Mouse (Mus musculus) adrenal gland, postnatal 25 days (tissue): ENCODE measurements around the gene Nt5c. TPM values are rescaled to one million over a fixed set of nuclear protein-coding genes. Genes with fewer than 3 reads are reported as not detected.
"Not testable (repeated sequence)": the region's sequence is repeated elsewhere in the genome, so short reads cannot be mapped to it uniquely, and the experiment has no call there.

Source experiments
- DNase-seq: peaks from one replicate; pipeline ENCODE4 v3.0.0; 2021; ENCODE audit warnings: mixed read lengths
- long read RNA-seq: library from polyadenylated mRNA; stranded (forward); transcript quantifications from one replicate; pipeline ENCODE4 v2.0.0, GENCODE M21; 2021
- total RNA-seq: library from RNA; stranded (reverse); gene quantifications from 2 replicates; pipeline ENCODE4 v1.2.3, GENCODE M21; 2021

Nt5c gene
- total RNA-seq = 131 and 151 TPM in 2 replicates
- long read RNA-seq, transcript Nt5c-201 (5 exons, 858 nt) = major isoform, 45 of 72 reads
- long read RNA-seq, transcript Nt5c-204 (2 exons, 395 nt) = minor isoform, 5 of 72 reads
- long read RNA-seq, partial matches to known transcripts = 6 of 72 reads
- long read RNA-seq, other reads (novel, unspliced or antisense) = 12 of 72 reads

DNA sequence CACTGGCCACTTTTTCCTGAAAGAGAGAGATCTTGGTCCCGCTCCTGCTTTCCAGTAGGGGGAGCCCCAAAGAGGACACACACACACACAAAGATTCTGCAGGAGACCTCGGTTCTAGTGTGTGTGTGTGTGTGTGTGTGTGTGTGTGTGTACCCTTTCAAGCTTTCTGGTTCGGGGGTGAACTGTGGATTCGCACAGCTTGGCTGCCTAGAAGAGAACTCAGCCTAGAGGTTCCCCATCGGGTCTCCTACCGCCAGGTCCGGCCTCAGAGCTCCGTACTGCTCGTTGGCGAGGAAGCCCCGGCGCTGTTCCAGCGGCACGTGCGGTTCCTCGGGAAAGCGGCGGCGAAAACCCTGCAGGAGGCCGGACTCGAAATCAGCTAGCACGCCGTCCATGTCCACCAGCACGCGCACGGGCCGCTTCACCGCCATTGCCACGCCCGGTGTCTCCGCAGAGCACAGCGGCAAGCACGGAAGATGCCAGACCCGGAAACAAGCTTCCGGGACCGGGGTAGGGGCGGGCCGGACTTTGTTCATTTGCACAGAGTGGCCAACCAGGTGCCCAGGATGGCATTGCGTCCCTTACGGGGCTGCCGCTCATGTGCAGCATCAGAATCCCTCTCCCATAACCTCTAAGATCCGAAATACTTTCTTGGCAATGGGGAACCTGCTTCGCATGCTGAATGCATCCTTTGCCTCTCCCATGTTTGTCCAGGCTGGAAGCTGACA lies at the start of gene Nt5c:
TSS of gene Nt5c (minus strand) at position 507 of the 728 bp plus-strand sequence.
- peak; percentile 83 for DNase-seq

DNA sequence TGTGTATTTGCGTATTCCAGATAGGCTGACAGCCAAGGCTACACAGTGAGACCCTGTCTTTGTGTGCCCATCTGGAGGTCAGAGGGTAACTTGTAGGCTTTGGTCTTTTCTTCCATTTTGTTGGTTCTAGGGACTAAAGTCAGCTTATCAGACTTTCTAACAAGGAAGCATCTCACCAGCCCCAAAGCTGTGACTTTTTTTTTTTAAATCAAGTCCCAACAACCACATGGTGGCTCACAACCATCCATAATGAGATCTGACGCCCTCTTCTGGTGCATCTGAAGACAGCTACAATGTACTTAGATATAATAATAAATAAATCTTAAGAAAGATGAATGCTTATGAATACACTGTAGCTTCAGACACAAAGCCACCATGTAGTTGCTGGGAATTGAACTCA lies 46.4 kb upstream of the Nt5c start:
- DNase-seq = no peak

DNA sequence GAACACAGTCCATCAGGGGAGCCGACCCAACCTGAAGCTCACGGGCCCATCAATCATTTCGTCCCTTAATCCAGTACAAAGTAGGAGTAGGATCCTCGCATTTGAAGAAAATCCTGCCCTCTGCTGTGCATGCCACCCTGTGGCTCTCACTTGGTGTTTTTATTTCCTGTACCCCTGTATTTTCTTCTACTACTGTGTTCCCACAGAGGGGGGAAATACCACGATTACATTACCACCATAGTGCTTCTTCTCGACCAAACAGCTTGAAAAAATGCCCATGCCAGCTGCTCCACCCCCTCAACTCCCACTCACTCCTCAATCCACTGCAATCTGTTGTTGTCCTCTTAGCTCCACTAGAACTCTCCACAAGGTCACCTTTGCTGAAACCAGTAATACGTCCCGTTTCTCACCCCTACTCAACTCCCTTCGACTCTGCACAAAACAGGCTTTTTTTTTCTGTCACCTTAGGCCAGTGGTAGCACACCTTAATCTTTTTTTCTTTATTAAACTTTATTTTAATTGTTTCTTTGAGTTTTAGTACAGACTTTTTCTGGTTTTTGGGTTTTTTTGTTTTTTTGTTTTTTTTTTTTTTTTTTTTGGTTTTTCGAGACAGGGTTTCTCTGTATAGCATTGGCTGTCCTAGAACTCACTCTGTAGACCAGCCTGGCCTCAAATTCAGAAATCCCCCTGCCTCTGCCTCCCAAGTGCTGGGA lies 45.4 kb upstream of the Nt5c start:
- DNase-seq = no peak

DNA sequence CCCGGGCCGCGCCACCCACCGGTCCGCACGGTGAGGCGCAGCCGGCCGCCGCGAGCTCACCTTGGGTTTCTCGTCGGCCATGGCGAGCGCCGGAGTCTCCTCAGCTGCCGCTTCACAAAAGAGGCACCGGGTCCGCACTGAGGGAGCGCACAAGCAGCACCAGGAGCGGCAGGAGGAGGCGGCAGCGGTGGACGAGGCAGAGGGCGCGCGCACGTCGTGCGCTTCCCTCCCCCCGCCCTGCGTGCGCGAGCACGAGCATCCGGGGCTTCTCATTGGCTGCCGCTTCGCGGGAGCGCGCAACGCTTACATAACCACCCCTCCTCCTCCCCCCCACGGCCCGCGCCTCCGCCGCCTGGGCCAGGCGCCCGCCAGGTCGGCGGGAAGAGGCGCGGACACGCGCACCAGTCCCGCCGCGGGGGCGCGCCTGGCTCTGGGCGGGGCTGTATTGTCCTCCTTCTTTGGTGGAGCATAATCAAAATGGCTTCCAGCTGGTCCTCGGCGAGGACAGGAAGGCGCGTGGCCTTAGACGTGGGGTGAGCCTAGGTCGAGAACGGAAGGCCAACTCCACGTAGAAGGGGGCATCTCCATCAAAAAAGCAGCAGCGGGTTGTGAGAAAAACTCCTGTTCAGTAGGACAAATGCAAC lies 44.5 kb upstream of the Nt5c start, which contains the start of gene Sumo2:
TSS of gene Sumo2 (minus strand) at position 239 of the 644 bp plus-strand sequence.
- peak; percentile 98 for DNase-seq

DNA sequence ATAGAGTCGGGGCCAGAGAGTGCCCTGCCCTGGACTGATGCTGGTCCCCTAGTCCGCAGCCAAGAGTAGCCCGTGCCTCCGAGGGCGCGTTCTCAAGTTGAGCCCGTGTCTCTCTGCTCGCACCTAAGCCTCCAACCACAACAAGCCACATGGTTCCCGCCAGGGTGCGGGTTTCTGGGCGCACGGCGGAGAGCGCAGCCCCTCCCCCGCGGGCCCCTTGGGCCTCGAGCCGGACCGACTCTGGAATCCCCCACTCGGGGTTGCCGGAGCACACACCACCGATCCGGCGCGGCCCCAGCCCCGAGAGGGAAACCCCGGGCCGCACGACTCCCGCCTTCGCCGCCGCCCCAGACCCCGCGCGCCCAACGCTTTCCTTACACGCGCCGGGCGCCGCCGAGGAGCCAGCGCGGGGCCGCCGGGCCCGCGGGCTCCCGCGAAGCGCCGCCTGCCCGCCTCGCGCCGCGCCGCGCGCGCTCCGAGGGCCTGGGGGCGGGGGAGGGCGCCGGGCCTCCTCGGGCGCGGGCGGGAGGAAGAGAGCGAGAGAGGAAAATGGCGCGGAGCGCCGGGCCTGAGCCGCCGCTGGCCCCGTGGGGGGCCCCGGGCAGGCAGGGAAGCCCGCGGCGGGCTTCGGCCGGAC lies 43.9 kb upstream of the Nt5c start:
- peak; percentile 72 for DNase-seq

DNA sequence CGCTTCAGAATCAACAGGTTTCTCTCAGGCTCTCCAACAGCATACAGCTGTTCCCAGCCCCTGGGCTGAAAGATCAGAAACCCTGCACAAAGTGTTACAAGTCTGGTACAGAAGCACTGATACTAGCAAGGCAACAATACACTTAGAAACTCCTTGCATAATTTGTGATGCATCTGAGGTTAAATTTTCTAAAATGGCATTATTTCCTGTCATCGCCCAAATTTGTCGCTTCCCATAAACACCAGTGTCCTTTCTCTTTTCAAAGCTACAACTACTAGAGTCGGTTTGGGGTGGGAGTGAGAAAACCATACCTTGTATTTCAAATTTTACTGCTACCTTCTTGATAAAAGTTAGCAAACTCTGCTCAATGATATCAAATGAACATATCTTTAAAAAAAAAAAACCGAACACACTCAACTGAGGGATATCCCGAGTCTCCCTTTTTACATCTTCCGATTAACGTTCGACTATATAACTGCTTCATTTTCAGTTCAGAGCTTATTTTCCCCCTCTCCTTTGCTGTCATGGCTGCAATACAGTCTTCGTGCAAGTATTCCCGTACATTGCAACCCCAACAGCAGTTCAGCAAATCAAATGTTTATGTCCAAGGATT lies 43.2 kb upstream of the Nt5c start:
- DNase-seq = no peak

DNA sequence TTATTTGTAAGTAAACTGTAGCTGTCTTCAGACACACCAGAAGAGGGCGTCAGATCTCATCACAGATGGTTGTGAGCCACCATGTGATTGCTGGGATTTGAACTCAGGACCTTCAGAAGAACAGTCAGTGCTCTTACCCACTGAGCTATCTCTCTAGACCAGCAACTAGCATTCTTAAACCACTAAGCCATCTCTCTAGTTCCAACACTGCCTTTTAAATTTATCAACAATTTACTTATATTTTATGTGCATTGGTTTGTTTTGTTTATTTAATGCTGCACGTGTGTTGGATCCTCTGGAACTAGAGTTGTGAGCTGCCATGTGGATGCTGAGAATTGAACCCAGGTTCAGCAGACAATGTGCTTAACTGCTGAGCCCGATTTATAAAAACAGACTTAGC lies 34.8 kb upstream of the Nt5c start:
- not testable (repeated sequence) for DNase-seq

DNA sequence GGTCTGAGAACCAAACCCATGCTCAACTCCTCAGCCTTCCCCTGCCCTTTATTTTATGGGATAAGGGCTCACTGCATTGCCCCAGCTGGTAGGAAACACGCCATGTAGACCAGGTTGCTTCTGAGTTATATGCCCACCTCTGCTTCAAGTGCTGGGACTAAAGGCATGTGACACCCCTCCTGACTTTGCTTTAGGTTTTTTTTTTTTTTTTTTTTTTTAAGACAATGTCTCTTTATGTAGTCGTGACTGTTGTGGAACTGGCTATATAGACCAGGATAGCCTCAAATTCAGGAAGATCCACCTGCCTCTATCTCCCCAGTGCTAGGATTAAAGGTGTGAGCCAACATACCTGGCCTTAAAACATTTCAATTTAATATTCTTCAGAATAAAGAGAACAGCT lies 31.0 kb upstream of the Nt5c start:
- DNase-seq = no peak

DNA sequence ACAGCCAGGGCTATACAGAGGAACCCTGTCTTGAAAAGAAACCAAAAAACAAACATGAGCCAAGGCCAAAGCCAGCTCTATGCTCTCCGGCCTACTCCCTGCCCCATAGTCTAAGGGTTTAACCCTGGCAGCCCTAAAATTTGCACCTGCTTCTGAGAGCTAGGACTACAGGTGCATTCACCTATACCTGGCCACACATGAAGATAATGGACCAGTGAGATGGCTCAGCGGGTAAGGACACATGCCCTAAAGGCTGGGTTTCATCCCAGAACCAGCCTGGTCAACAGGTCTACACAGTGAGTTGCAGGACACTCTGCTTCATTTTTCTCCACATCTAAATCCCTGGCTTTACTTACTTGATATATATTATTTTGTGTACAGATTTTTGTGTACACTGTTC lies 30.6 kb upstream of the Nt5c start:
- no peak for DNase-seq

DNA sequence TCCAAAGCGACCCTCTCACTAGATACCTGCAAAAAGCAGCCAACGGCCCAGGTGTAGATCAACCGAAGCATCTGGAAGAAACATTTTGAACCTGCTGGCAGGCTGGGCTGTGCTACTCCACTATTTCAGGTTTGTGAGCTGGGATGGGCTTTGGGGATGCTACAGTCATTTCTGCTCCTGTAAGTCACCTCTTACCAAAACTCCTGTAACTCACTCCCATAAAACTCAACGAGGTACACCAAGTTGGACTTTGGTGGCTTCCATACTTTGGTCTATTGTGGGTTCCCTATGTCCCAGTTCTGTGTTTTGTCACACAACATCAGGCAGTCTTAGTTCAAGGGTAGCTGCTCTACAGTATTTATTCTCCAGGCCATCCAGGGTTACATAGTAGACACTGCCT lies 29.4 kb upstream of the Nt5c start:
- DNase-seq = no peak

DNA sequence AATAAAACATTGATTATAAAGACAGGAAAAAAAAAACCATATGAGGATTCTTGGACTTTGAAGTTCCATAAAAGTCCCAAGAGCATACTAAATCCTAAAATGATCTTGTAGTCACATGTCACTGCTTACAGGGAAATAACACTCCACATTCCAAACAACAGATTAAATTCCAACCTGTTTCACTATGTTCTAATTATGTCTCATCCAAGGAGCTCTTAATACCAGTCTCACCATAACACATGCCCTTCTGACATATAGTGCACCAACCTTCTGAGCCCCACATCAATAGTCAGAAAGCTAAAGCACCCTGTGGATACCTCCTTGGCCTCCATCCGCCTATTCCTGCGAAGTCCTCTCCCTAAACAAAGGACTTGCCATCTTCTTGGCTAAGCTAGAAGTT lies 28.6 kb upstream of the Nt5c start:
- DNase-seq = no peak

DNA sequence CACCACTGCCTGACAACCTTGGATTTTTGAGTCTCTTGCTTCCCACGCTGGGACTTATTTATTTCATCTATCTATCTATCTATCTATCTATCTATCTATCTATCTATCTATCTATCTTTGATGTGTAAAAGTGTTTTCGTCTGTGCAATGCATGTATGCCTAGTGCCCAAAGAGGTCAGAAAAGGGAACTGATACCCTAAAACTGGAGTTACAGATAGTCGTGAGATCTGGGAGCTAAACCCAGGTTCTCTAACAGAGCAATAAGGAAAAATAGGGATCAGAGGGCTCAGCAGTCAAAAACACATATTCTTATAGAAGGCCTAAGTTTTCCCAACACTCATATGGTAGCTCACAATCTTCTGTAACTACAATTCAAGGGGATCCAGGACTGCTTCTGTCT lies 27.9 kb upstream of the Nt5c start:
- DNase-seq = no peak

DNA sequence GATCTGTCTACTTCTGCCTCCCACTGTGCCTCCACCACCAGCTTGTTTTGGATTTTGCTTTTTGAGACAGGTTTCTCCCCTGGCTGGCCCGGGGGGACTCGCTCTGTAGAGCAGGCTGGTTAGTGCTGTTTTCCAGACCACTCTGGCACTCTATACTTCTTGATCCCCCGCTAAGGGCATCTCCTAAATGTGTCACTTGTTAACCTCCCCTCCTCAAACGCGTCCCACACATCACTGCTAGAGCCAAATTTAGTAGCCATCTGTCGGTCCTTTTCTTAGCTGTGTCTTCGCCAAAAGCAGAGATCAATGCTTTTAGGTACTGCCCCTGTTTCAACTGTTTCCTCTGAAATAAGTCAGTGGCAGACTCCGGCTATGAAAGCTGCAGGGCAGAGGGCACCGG lies 27.0 kb upstream of the Nt5c start:
- DNase-seq = no peak

DNA sequence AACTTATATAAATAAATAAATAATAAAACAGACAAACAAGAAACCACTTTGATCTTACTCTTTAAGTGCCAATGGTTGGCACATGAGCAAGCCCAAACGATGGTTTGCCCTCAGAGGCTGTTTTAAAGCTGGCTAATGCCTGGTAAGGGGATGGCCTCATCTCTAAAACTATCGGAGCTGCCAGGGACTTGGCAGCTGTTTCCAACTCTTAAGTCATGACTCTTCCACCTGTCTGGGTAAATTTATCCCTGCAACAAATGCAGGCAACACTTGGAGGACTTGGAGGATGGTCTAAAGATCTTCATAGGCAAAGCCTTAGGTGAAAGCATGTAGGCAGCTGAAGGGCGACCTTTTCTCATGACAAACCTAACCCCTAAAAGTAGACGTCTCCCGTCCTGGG lies 25.3 kb upstream of the Nt5c start:
- DNase-seq = no peak

DNA sequence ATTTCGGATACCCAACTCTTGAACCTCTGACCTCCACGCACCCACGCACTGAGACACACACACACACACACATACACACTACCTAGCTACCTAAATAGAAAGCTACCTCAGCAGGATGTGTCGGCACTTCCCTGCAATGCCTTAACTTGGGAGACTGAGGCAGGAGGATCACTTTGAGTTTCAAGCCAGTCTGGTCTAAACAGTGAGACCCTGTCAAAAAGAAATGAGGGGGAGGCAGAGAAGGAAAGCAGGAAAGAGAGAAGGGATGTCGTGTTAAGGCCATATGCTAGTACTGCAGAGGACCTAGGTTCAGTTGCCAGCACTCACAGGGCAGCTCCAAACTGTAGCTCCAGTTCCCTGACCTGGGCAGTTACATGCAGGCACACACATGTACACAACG lies 23.4 kb upstream of the Nt5c start:
- DNase-seq = no peak

DNA sequence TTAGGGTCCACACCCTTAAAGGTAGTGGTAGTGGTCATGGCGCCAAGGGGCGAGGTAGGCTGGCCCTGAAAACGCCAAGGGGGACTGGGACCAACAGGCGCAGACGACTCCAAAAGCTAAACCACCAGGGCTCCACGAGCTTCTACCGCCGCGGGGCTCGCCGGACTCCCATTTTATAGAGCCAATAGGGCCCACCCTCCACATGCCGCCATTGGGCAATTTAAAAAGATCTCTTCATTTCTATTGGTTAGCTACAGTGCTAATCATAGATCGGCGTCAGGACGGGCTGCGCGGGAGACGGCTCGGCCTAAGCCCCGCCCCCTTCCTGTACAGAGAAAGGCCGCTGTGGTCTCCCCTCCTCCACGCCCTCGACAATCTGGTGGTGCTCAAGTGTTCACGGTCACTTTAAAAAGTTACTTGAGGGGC lies 22.6 kb upstream of the Nt5c start, which contains the start of gene Jpt1:
TSS of gene Jpt1 (minus strand) at position 150 of the 426 bp plus-strand sequence.
- peak; percentile 91 for DNase-seq

DNA sequence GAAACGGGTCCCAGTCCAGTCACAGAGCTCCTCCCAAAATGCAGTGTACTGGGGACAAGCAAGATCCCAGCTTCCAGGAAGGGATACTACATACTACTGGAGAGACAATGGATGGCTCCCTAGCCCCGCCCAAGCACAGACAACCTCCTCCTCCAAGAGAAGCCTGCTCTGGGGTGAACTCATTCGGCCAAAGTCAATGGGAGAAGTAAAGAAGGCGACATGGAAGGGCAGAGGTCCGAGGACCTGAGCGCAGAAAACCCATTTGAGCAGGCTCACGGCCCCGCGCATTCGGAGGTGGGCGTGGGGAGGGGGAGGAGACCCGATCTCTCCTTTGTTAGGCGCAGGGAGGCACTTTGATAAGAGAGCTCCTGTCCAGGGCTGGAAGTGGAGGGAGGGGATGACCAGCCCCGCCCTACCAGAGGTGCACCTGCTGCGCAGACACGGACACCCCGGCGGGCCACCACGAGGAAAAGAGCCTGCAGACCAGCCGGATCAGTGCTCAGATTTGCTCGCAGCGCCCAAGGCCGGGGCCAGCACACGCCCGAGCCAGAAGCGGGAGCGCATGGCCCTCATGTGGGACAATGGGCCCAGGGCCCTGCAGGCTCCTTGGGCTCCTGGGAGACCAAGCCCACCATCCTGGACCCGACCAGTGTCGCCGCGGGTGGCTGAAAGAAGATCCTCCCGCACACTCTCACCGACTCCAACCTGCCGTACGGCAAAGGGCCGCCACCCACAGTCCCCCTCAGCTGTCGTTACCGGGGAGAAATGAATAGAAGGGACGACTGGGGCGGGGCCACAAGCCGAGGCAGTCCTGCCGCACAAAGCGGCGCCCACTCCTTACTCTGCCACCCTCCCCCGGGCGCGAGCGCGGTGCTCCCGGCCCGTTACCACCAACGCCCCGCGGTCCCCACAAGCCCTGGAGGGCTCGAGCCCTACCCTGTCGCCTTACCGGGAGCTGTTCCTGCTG lies 21.9 kb upstream of the Nt5c start:
- DNase-seq = peak; percentile 51

DNA sequence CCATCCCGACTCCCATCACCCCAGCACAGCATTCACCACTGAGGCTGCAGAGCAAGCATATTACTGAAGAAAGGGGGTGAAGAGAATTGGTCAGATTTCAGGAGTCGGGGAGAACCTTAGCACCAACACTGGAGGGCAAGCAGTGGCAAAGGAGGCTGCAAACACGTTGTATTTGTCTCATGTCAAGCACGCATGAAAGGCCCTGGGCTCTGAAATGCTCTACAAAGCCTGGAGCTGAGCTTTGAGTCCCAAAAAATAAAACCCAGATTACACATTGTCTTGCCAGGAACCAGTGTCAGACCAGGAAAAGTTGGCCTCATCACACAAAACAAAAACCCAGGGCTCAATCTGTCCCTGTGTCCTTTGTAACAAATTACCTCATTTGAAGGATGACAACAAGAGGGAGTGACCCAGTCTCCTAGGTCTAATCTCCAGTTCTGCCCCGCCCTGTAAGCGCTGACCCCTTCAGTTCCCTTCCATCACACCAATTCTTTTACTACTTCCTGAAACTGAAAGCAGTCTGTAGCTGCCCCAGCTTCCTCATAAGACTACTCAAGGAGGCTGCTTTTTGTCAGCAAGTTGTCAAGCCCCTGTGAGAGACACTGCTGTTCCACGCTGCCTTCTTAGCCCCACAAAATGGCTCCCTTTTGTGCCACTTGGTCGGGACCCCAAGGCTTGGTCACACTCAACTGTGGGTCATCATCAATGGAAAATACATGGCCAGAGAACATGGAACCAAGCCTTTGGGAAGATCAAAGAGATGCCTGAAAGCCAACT lies 20.9 kb upstream of the Nt5c start:
- DNase-seq = no peak

DNA sequence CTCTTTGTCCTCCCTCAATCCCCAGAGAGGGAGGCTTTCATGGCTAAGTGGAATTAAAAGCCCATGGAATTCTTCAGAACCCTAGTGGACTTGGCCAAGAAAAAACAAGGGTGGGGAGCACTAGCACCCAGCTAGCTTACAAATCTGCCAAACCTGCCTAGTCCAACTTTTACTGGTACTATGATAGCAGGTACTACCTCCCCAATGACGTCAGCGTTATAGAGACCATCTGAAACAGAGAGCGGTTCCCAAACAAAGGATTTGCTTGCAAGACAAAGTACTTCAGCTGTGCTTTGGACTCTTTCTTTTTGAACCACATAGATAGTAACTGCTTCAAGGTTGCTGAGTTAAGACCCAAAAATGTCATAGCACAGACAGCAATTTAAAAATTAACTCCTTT lies 20.3 kb upstream of the Nt5c start:
- no peak for DNase-seq

DNA sequence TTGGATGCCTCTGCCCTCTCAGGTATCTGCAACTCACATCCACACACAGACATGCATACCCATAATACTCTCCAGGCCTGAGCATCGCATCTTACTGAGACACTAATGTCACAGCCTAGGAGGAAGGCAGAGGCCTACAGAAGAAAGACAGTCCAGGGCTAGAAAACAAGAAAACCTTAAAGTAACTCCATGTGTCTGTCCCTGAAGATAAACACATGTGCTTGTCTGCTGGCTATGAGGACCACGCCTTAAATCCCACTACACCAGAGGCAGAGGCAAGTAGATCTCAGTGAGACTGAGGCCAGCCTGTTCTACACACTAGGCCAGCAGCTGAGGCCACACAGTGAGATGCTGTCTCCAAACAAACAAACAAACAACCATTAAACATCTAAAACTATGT lies 19.5 kb upstream of the Nt5c start:
- no peak for DNase-seq
